Mouse (Mus musculus) neural tube, embryonic 15.5 days (tissue): ENCODE results near the gene Gm6614. TPM values are rescaled to one million over a fixed set of nuclear protein-coding genes. Genes with fewer than 3 reads are reported as not detected.

Experiments used
- ATAC-seq: fragments of 200-750 bp; cut with Nextera tagmentation; 2 replicates; pipeline ENCODE4 v1.8.0; 2017; ENCODE audit warnings: mild to moderate bottlenecking, moderate TSS enrichment, moderate library complexity; ENCODE audit not compliant: low FRiP score
- H3K27ac ChIP-seq: fragments of 300-500 bp; sonication (generic); replicated peaks from 2 replicates; pipeline ENCODE4 v1.5.1; 2015; ENCODE audit warnings: mild to moderate bottlenecking, inconsistent platforms
- H3K27me3 ChIP-seq: fragments of 300-500 bp; sonication (generic); replicated peaks from 2 replicates; pipeline ENCODE4 v1.6.1; 2015; ENCODE audit warnings: inconsistent platforms
- H3K36me3 ChIP-seq: fragments of 300-500 bp; sonication (generic); 2 replicates; pipeline ENCODE4 v1.6.1; 2015; ENCODE audit warnings: inconsistent platforms
- H3K4me1 ChIP-seq: fragments of 300-500 bp; sonication (generic); 2 replicates; pipeline ENCODE4 v1.6.1; 2015; ENCODE audit warnings: inconsistent platforms
- H3K4me2 ChIP-seq: fragments of 300-500 bp; sonication (generic); 2 replicates; pipeline ENCODE4 v1.6.1; 2015; ENCODE audit warnings: inconsistent platforms, mild to moderate bottlenecking, moderate library complexity
- H3K4me3 ChIP-seq: fragments of 300-500 bp; sonication (generic); replicated peaks from 2 replicates; pipeline ENCODE4 v1.5.1; 2015; ENCODE audit warnings: mild to moderate bottlenecking, inconsistent platforms
- H3K9ac ChIP-seq: fragments of 300-500 bp; sonication (generic); replicated peaks from 2 replicates; pipeline ENCODE4 v1.6.1; 2015; ENCODE audit warnings: mild to moderate bottlenecking, inconsistent platforms
- H3K9me3 ChIP-seq: fragments of 300-500 bp; sonication (generic); replicated peaks from 2 replicates; pipeline ENCODE4 v1.6.1; 2016; ENCODE audit warnings: inconsistent platforms
- WGBS: fragments of 180-500 bp; shearing (Covaris S2); methylation state at CpG from one replicate; pipeline ENCODE4 v1.1.7; 2015; ENCODE audit warnings: mixed read lengths; 5-methylcytosine and 5-hydroxymethylcytosine counted together
- polyA plus RNA-seq: library from polyadenylated mRNA; unstranded; fragments of >200 nt; fragmentation: Nextera tagmentation; extraction: Ambion mirVana; gene quantifications from 2 replicates; pipeline ENCODE4 v1.2.1, GENCODE M21; 2015

The Gm6614 gene
- polyA plus RNA-seq, 1 experiment from 2014 or later, result not detected

DNA sequence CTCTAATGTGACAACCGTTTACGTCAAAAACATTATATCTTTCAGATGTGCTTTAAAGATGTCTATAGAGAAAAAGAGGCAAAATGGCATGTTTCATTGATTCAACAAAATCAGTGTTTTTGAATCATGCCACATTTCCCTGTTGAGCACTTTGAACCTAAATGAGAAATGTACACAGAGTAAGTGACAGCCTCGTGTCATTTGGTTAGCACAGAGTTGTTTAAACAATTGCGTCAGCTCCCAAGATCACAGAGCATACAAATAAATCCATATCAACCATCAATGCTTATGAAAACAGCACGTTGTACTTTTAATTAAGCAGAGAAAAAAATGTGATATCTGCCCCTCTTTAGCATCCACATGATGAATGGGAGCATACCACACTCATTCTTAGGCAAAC lies 50.7 kb downstream of the Gm6614 start:
- no peak for ATAC-seq
- no peaks in the 10 kb centered on the region for H3K36me3 ChIP-seq
- H3K4me3 ChIP-seq, result no peak overlapping the region
- no peaks in the 10 kb centered on the region for H3K9me3 ChIP-seq
- H3K4me2 ChIP-seq, result no peak overlapping the region
- H3K4me1 ChIP-seq, result no peaks in the 10 kb centered on the region
- H3K9ac ChIP-seq, result no peak overlapping the region
- H3K27ac ChIP-seq, result no peak overlapping the region
- WGBS, result 80% methylated on average over 5 of the region's 5 CpGs
- no peaks in the 10 kb centered on the region for H3K27me3 ChIP-seq

GRCm38 (mm10) chr6:141946862-141947261 lies 64.4 kb downstream of the Gm6614 start, which contains the start of gene Slco1a1:
Gene Slco1a1, minus strand, starts transcription at chr6:141946962.
- no peak within 1 kb of the TSS for H3K4me2 ChIP-seq
- no peaks in the 10 kb centered on the region for H3K4me1 ChIP-seq
- H3K36me3 ChIP-seq, result no peaks in the 10 kb centered on the region
- H3K27ac ChIP-seq, result no peak within 1 kb of the TSS
- H3K27me3 ChIP-seq, result no peaks in the 10 kb centered on the region
- no peak within 1 kb of the TSS for H3K9ac ChIP-seq
- H3K9me3 ChIP-seq, result no peaks in the 10 kb centered on the region
- ATAC-seq, result no peak
- no peak within 1 kb of the TSS for H3K4me3 ChIP-seq

DNA sequence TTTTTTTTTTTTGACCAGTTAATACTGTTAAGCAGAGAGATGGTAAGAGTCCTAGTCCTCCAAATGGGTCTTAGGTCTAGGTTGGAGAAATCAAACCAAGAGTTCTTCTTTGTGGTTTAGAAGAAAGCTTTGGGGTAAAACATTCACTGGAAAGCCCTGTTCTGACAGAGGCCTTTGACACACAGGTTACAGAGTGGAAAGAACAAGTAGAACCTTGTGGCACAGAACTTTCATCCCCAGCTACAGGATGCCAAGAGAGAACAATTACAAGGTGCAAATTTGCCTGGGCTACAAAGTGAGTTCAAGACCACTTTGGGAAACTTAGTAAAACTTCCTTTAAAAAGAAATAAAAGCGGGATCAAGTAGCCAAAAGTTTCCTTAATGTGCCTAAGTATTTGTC lies 70.8 kb downstream of the Gm6614 start:
- ATAC-seq, result no peak

More for the DNA sequence above, 70.8 kb downstream of the Gm6614 start:
- H3K9ac ChIP-seq, result no peak overlapping the region
- H3K4me2 ChIP-seq, result no peak overlapping the region
- no peaks in the 10 kb centered on the region for H3K9me3 ChIP-seq
- no peaks in the 10 kb centered on the region for H3K27me3 ChIP-seq
- no peak overlapping the region for H3K27ac ChIP-seq
- no peaks in the 10 kb centered on the region for H3K36me3 ChIP-seq
- WGBS, result 84% methylated on average over 1 of the region's 1 CpGs
- H3K4me3 ChIP-seq, result no peak overlapping the region
- no peaks in the 10 kb centered on the region for H3K4me1 ChIP-seq

Other genes starting within 250 kb of the Gm6614 start
- not detected in 2 replicates for gene Gm5724, start 237.6 kb downstream of the Gm6614 start, polyA plus RNA-seq
- 0.04 and 0.10 TPM in 2 replicates for gene Slco1a4, start 155.2 kb downstream of the Gm6614 start, polyA plus RNA-seq
- not detected in 2 replicates for gene Slco1a1, start 64.5 kb downstream of the Gm6614 start, polyA plus RNA-seq
- gene Slco1a6, start 197.1 kb upstream of the Gm6614 start, polyA plus RNA-seq, result 0.51 and 0.77 TPM in 2 replicates